Mouse (Mus musculus): Measurements from ENCODE around the gene Utp11. TPM values are rescaled to one million over a fixed set of nuclear protein-coding genes. Genes with fewer than 3 reads are reported as not detected.
"Not testable (repeated sequence)": the region's sequence is repeated elsewhere in the genome, so short reads cannot be mapped to it uniquely, and the experiment has no call there.

Gene Utp11
- total RNA-seq, 1 experiment, result 39.7 TPM

DNA sequence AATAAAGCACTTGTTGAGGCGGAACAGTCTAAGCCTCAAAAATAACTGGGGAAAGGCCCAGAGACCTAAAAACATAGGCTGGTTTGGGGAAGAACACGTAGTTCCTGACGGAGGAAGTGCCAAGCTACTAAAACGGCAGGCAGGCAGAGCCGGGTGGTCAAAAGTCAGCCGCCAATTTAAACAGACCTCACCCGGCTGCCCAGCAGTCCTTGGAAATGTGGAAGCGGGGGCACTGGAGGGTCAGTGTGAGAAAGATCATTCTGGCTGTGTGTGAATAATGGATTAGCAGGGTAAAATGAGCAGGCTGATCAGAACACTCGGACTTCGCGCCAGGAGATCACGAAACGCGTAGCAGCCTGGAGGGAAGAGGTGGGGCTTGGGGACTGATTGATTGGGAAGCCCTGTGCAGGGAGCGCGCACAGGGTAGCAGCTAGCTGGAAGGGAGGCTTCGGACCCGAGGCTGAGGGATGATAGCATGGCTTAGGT is 16.6 kb upstream of the Utp11 start:
- Histone ChIP-seq H3K27ac (ENCODE audit: insufficient read depth, low read depth, low read length, poor library complexity, severe bottlenecking) (0 out of 2 replicates have a peak overlapping the region, but pooled peaks have one; percentile 30), H3K4me3 (ENCODE audit: insufficient read depth in 1 of 2, low read depth in 1 of 2, low read length in 2 of 2, poor library complexity in 1 of 2, severe bottlenecking in 1 of 2) (peak overlapping the region; percentile 34 to 51), H3K4me1 (ENCODE audit: control insufficient read depth in 2 of 2, insufficient read depth in 2 of 2, low read length in 2 of 2, poor library complexity in 1 of 2) (peaks cover 2 to 20% of the 10 kb centered on the region in 2 experiments; a peak in 3 of 4 replicates), H3K36me3 (ENCODE audit: control insufficient read depth, insufficient read depth, low read length, poor library complexity, severe bottlenecking) (peaks cover 4% of the 10 kb centered on the region; the same call in 1 of the 2 replicates), H3K9ac (ENCODE audit: insufficient read depth, low read depth, low read length, poor library complexity, severe bottlenecking) (peak overlapping the region; percentile 72), H3K9me3 (ENCODE audit: control insufficient read depth, insufficient read depth, low read depth, low read length) (no peaks in the 10 kb centered on the region)
- in situ Hi-C loops (cut with MboI; ENCODE audit: low sequenced_read_pairs in 2 of 2, unreplicated experiment in 2 of 2), result no loop called here
- TF ChIP-seq CHD2 (IDR thresholded peaks at IDR 0.05; ENCODE audit: low read depth, low read length) (no peak), HCFC1 (IDR thresholded peaks at IDR 0.05; ENCODE audit: borderline replicate concordance, insufficient read depth, low read length) (no peak), MAFK (IDR thresholded peaks at IDR 0.05; ENCODE audit: insufficient read depth, low read depth, low read length) (no peak), ZNF384 (IDR thresholded peaks at IDR 0.05; ENCODE audit: low read depth, low read length) (no peak)
- no peak for DNase-seq (ENCODE audit: low read depth, low spot score)

DNA sequence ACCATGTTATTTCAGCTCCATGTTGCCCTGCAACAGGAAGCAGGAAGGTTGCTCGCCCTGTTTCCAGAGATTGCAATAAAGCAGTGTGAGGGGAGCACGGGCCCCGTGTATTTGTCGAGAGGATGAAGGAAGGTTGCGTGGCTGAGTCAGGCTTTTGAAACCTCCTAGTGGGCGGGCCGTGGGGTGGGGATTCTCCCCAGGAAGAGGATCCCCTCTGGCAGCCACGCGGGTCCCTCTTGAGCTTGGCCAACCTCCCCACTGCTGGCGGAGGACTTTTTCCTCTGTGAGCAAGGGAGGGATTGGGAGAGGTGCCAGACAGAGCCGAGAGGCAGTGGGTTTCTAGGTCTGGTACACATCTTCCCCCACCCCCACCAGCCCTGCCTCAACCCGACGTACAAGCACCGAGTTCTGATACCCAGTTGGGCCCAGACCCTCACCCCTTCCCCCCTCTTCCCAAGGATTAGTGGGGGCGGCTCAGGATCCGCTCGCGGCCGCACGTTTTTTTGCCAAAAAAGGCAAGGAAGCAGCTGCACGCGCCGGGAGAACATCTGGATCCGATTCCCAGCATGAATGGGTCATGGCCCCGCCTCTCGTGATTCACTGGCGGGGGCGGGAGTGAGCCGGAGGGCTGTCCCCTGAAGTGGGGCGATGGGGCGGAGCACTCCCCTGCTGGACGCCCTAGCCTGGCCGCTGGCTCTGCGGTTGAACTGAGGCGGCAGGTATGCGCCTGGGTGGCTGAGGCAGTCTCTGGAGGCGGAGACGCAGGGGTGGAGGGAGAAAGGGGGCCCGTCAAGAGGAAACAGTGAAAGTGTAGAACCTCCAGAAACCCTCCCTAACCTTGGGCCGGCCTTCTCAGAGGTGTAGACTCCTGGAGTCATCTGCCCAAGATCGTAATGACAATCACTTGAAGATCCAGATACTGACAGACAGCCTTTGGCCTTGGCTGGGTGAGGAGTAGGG is 15.4 kb upstream of the Utp11 start:
- in situ Hi-C loops (cut with MboI; ENCODE audit: low sequenced_read_pairs in 2 of 2, unreplicated experiment in 2 of 2), result no loop called here
- no peaks in the 10 kb centered on the region for H3K9me3 ChIP-seq (ENCODE audit: control insufficient read depth, insufficient read depth, low read depth, low read length)
- peak; percentile 83 for DNase-seq (ENCODE audit: low read depth, low spot score)
- peak overlapping the region; percentile 93 for H3K27ac ChIP-seq (ENCODE audit: insufficient read depth, low read depth, low read length, poor library complexity, severe bottlenecking)
- H3K9ac ChIP-seq (ENCODE audit: insufficient read depth, low read depth, low read length, poor library complexity, severe bottlenecking), result peak overlapping the region; percentile 80
- H3K36me3 ChIP-seq (ENCODE audit: control insufficient read depth, insufficient read depth, low read length, poor library complexity, severe bottlenecking), result peaks cover 4% of the 10 kb centered on the region; the same call in 1 of the 2 replicates
- TF ChIP-seq ZNF384 (IDR thresholded peaks at IDR 0.05; ENCODE audit: low read depth, low read length), result peak; percentile 50; the same call in 1 of the 2 replicates
- TF ChIP-seq HCFC1 (IDR thresholded peaks at IDR 0.05; ENCODE audit: borderline replicate concordance, insufficient read depth, low read length), result no peak
- TF ChIP-seq CHD2 (IDR thresholded peaks at IDR 0.05; ENCODE audit: low read depth, low read length), result 0 out of 2 replicates have a peak, but pooled peaks have one; percentile 7
- TF ChIP-seq ZC3H11A (IDR thresholded peaks at IDR 0.05; ENCODE audit: borderline replicate concordance, low read depth, low read length), result no peak
- TF ChIP-seq MAFK (IDR thresholded peaks at IDR 0.05; ENCODE audit: insufficient read depth, low read depth, low read length), result no peak
- peaks cover 2 to 27% of the 10 kb centered on the region in 2 experiments; a peak in 3 of 4 replicates for H3K4me1 ChIP-seq (ENCODE audit: control insufficient read depth in 2 of 2, insufficient read depth in 2 of 2, low read length in 2 of 2, poor library complexity in 1 of 2)
- peak overlapping the region; percentile 57 to 62 for H3K4me3 ChIP-seq (ENCODE audit: insufficient read depth in 1 of 2, low read depth in 1 of 2, low read length in 2 of 2, poor library complexity in 1 of 2, severe bottlenecking in 1 of 2)

GRCm38 (mm10) chr4:124708200-124708517 is 14.8 kb upstream of the Utp11 start:
- Histone ChIP-seq H3K9ac (ENCODE audit: insufficient read depth, low read depth, low read length, poor library complexity, severe bottlenecking) (peak overlapping the region; percentile 80), H3K4me3 (ENCODE audit: insufficient read depth in 1 of 2, low read depth in 1 of 2, low read length in 2 of 2, poor library complexity in 1 of 2, severe bottlenecking in 1 of 2) (peak overlapping the region in 1 of 2 experiments; percentile 57; a peak in 3 of 4 replicates), H3K4me1 (ENCODE audit: control insufficient read depth in 2 of 2, insufficient read depth in 2 of 2, low read length in 2 of 2, poor library complexity in 1 of 2) (peaks cover 4 to 34% of the 10 kb centered on the region in 2 experiments; a peak in 3 of 4 replicates), H3K27ac (ENCODE audit: insufficient read depth, low read depth, low read length, poor library complexity, severe bottlenecking) (peak overlapping the region; percentile 93)
- in situ Hi-C loops (cut with MboI; ENCODE audit: low sequenced_read_pairs in 2 of 2, unreplicated experiment in 2 of 2); DNase-seq (ENCODE audit: low read depth, low spot score); H3K36me3 ChIP-seq (ENCODE audit: control insufficient read depth, insufficient read depth, low read length, poor library complexity, severe bottlenecking); H3K9me3 ChIP-seq (ENCODE audit: control insufficient read depth, insufficient read depth, low read depth, low read length): not testable (repeated sequence)
- TF ChIP-seq ZNF384 (IDR thresholded peaks at IDR 0.05; ENCODE audit: low read depth, low read length), result peak; percentile 81; the same call in 1 of the 2 replicates

DNA sequence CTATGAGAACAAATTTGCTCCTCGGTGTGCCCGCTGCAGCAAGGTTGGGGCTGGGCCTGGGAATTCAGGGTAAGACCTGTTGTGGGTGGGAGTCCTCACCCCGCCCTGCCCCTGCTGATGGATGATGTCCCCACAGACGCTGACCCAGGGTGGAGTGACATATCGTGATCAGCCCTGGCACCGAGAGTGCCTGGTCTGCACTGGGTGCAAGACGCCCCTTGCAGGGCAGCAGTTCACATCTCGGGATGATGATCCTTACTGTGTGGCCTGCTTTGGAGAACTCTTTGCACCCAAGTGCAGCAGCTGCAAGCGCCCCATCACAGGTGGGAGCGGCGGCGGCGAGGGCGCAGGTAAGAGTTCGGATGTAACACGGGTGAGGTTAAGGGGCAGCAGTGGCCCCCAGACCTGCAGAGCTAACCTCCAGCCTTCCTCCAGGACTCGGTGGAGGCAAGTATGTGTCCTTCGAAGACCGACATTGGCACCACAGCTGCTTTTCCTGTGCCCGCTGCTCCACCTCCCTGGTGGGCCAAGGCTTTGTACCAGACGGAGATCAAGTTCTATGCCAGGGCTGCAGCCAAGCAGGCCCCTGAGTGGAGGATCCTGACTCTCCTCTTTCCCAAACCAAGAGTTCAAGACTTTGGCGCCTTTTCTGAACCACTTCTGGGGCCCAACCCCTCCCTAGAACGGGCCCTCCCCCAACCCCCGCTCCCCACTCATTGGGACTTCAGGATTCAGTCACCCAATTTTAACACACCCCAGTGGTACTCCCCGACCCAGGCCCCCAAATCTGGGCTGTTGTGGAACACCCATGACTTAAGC is 14.2 kb upstream of the Utp11 start:
- in situ Hi-C loops (cut with MboI; ENCODE audit: low sequenced_read_pairs in 2 of 2, unreplicated experiment in 2 of 2); H3K27ac ChIP-seq (ENCODE audit: insufficient read depth, low read depth, low read length, poor library complexity, severe bottlenecking); H3K36me3 ChIP-seq (ENCODE audit: control insufficient read depth, insufficient read depth, low read length, poor library complexity, severe bottlenecking); H3K9me3 ChIP-seq (ENCODE audit: control insufficient read depth, insufficient read depth, low read depth, low read length); H3K9ac ChIP-seq (ENCODE audit: insufficient read depth, low read depth, low read length, poor library complexity, severe bottlenecking); DNase-seq (ENCODE audit: low read depth, low spot score): not testable (repeated sequence)
- H3K4me1 ChIP-seq (ENCODE audit: control insufficient read depth in 2 of 2, insufficient read depth in 2 of 2, low read length in 2 of 2, poor library complexity in 1 of 2), result peaks cover 4 to 34% of the 10 kb centered on the region in 2 experiments; a peak in 3 of 4 replicates
- peak overlapping the region; percentile 22 to 45; a peak in 2 of 4 replicates for H3K4me3 ChIP-seq (ENCODE audit: insufficient read depth in 1 of 2, low read depth in 1 of 2, low read length in 2 of 2, poor library complexity in 1 of 2, severe bottlenecking in 1 of 2)
